Mouse (Mus musculus) WW6 (cell line): ENCODE results near the gene Lipf.

Experiments used
- DNase-seq: peaks from one replicate; pipeline ENCODE4 v3.0.0-alpha.2; 2013; ENCODE audit warnings: low read depth, low spot score

Lipf gene

GRCm38 (mm10) chr19:33960887-33961286 is at the start of gene Lipf:
TSS of gene Lipf (plus strand) at chr19:33961187.
- no peak for DNase-seq

GRCm38 (mm10) chr19:33924099-33924498 is 36.9 kb upstream of the Lipf start:
- no peak for DNase-seq

- no peak for DNase-seq
Measured at GRCm38 (mm10) chr19:33979007-33979406, 18.0 kb downstream of the Lipf start.

- no peak for DNase-seq
Measured at GRCm38 (mm10) chr19:33983043-33983442, 22.1 kb downstream of the Lipf start.

- no peak for DNase-seq
Measured at GRCm38 (mm10) chr19:34008002-34008401, 47.0 kb downstream of the Lipf start, which contains the start of gene Lipk. TSS of gene Lipk (plus strand) at chr19:34008290.

- no peak for DNase-seq
Measured at GRCm38 (mm10) chr19:34021440-34022172, 60.6 kb downstream of the Lipf start.

GRCm38 (mm10) chr19:34022759-34023158 is 61.8 kb downstream of the Lipf start:
- DNase-seq, result no peak
